Mouse (Mus musculus): ENCODE measurements at regions not wholly inside any gene's neighbourhood (a gene's known extent, or its start where the extent isn't known, plus 50 kb on each side); places are given as distances from the start of the nearest gene placed in this dataset.

DNA sequence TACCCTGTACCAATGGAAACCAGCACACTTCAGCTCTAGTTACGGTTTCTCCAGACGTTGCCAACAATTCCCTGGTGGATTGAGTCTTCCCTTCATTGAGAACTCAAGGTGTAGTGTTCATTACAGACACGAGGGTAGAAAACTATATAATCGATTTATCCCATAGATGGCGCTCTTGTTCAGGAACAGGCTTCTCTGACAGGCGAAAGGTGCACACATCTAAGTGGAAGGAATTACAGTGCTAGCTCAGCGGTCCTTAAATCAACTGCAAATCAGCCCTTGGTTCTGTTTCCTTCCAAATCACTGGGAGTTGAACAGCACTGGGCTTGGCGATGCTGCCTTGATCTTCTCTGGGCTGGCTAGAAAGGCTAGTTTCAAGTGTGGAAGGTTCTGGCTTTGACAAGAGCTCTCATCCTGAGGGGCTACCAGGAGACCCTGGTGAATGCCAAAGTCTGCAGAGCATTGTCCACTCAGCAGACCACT lies 161.1 kb downstream of the March11 start:
- DNase-seq (ENCODE audit: low spot score) = peak; percentile 7

DNA sequence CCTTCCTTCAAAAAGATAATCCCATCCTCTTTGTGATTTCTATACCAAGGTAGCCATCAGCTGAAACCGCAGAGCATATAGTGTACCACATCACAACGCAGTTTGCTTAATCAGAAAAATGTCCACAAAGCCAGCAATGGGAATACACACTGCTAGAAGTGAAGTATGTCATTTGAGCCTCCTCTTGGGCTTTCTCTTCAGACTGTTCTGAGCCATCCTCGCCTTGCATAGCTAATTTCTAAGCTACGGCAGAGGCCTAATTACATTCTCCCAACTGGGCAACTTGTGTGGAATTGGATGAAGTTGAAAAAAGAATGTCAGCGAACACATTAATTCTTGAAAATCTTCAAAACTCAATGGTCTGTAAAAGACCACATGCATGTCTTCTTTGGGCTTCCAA lies 178.5 kb downstream of the March11 start:
- no peak for DNase-seq (ENCODE audit: low spot score)
